Mouse (Mus musculus): ENCODE results near the gene Dscaml1.

- TF ChIP-seq CTCF (IDR thresholded peaks at IDR 0.05; ENCODE audit: extremely low read depth, insufficient read length, insufficient replicate concordance, low read depth, low read length) = no peak
- TF ChIP-seq POLR2A (IDR thresholded peaks at IDR 0.05; ENCODE audit: low read depth, low read length) = no peak
Observed at GRCm38 (mm10) chr9:45719997-45720396, 293.6 kb downstream of the Dscaml1 start.

Data from small intestine, adult 2 months (tissue).